Mouse (Mus musculus): Measurements from ENCODE around the gene Ifit1bl2. TPM values are rescaled to one million over a fixed set of nuclear protein-coding genes. Genes with fewer than 3 reads are reported as not detected.

Ifit1bl2 gene
- 0.50 TPM for total RNA-seq (2023)

GRCm38 (mm10) chr19:34640623-34641022, at the start of gene Ifit1bl2, which contains the start of gene Ifit1:
Ifit1bl2 (minus strand) TSS chr19:34640743.
Ifit1 (plus strand) TSS chr19:34640871.

DNA sequence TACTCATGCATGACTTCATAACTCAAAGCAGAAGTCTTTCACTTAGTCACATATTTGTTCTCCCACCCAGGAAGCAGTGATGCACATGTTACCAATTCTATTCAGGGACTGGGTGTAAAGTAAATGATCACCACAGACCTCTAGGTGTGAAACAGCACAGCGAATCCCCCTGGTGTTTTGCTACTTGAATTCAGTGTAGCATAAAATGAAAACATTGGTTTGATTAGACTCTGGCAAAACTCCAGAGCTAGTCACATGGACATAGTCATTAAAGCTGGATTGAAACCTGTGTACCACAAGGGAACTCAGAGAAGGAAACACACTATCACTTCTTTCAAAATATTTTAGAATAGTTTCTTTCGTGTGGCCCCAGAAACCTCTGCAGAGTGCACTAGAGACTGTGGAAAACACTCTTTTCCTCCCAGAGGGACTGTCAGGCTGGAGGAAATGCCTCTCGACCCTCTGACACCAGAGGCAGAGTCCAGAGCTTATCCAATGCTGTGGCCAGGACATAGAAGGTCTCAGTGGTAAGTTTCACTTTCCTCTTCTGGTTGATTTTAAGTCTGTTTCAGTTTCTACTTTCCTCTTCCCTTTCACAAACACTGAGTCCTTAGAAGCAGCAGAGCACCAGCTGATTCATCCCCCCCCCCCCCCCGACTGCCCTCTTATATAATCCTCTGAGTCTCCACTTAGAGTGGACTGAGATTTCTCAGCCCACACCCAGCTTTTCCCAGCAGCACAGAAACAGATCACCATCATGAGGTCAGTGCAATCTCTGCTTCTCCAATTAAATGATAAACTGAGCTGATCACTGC, 33.1 kb downstream of the Ifit1bl2 start, which contains the start of gene Ifit3b:
Gene Ifit3b (plus strand): TSS at position 734 of the 815 bp plus-strand sequence.

DNA sequence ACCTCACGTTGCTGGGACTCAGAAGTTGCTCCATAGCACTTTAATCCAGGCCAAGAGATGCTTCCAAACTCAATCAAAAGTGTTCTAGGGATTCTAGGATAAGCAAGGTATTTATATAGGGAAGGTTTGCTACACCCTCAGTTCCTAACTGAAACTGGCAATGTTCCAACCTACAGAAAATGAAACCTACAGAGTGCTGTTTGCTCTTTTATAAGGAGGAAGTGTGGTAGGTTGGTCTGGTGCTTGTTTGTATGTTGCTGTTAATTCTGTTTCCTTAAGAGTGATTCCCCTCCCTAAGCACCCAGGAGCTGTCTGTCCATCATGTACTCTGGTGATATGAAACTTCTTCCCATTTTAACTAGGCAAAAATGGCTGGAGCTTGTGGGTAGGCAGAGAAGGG, 38.7 kb downstream of the Ifit1bl2 start, which contains the start of gene Ifit1bl1:
Gene Ifit1bl1 (minus strand): TSS at position 69 of the 400 bp plus-strand sequence.

DNA sequence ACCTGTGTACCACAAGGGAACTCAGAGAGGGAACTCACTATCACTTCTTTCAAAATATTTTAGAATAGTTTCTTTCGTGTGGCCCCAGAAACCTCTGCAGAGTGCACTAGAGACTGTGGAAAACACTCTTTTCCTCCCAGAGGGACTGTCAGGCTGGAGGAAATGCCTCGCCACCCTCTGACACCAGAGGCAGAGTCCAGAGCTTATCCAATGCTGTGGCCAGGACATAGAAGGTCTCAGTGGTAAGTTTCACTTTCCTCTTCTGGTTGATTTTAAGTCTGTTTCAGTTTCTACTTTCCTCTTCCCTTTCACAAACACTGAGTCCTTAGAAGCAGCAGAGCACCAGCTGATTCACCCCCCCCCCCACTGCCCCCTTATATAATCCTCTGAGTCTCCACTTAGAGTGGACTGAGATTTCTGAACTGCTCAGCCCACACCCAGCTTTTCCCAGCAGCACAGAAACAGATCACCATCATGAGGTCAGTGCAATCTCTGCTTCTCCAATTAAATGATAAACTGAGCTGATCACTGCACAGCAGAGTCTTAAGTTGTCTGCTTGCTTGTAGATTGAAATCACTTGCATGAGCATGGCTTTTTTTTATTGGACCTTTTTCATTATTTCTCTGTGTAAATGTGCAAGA, 57.3 kb downstream of the Ifit1bl2 start, which contains the start of gene Ifit3:
Gene Ifit3 (plus strand): TSS at position 406 of the 641 bp plus-strand sequence.

Other genes starting within 250 kb of the Ifit1bl2 start
- gene Ch25h, start 165.6 kb downstream of the Ifit1bl2 start, total RNA-seq (2023) = not detected
- gene Lipa, start 113.3 kb downstream of the Ifit1bl2 start, total RNA-seq (2023) = 71.9 TPM
- 18.4 TPM for gene Ifit2, start 90.0 kb downstream of the Ifit1bl2 start, total RNA-seq (2023)
- gene Ifit3, start 57.2 kb downstream of the Ifit1bl2 start, total RNA-seq (2023) = 6.6 TPM
- gene Ifit1bl1, start 38.8 kb downstream of the Ifit1bl2 start, total RNA-seq (2023) = 8.3 TPM
- 1.2 TPM for gene Ifit3b, start 32.8 kb downstream of the Ifit1bl2 start, total RNA-seq (2023)
- 6.4 TPM for gene Ifit1, start 128 bp upstream of the Ifit1bl2 start, total RNA-seq (2023)
- gene Slc16a12, start 106.5 kb upstream of the Ifit1bl2 start, total RNA-seq (2023) = not detected
- gene Pank1, start 238.7 kb upstream of the Ifit1bl2 start, total RNA-seq (2023) = 4.5 TPM

Measured in CD4-positive naive resting alpha-beta T cell, adult 57 days (primary cell).